ENCODE assay signal across 24 mouse cellular contexts in the genomic region with DNA sequence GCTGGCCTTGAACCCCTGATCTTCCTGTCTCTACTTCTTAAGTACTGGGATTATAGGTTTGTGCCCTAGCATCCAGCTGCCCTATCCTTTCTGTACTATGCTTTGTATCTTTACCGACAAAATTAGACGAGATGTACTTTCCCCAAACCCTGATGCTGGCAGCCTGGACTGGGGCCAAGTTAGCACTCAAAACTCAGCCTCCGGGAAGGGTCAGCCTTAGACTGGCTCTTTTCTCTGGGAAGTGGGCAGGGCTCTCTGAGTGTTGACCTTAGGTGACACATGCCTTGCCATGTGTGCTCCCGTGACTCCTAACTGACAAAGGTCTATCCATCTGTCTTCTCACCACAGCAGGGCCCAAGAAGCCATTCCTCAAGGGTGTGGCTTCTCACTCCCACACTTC. TPM values are rescaled to one million over a fixed set of nuclear protein-coding genes. Genes with fewer than 3 reads are reported as not detected.
DNase-seq lines count a peak whose midpoint lies in the region; ATAC-seq and TF ChIP-seq lines count a peak whose summit lies in the region.
"Had no signal": no experiment of that assay in that cellular context is flagged by ENCODE, and none has a peak within 500 bp of the region (broad histone marks: within the 10 kb centered on the region; RNA-seq: fewer than 3 reads in every experiment).

No protein-coding gene starts in this region.

- H3K4me1 ChIP-seq in heart, embryonic 11.5 days (ENCODE audit: control insufficient read depth, insufficient read depth, low read length), result peaks cover 9% of the 10 kb centered on the region
- 0 out of 2 replicates have a peak, but pooled peaks cover 4% of the 10 kb centered on the region for H3K4me1 ChIP-seq in kidney, embryonic 16.5 days (ENCODE audit: insufficient read depth, low read length)
- no peaks in the 10 kb centered on the region for H3K4me1 ChIP-seq in lung, postnatal 0 days (ENCODE audit: insufficient read depth, low read depth, low read length)
- H3K4me1 ChIP-seq: lung, embryonic 15.5 days had no signal

- no peak for TF ChIP-seq EP300 in lung, postnatal 0 days (IDR thresholded peaks at IDR 0.05)

- no peaks in the 10 kb centered on the region for H3K27me3 ChIP-seq in heart, embryonic 11.5 days (ENCODE audit: control insufficient read depth, insufficient read depth, low read length)
- no peaks in the 10 kb centered on the region for H3K27me3 ChIP-seq in kidney, embryonic 16.5 days (ENCODE audit: insufficient read depth, low read length)
- no peaks in the 10 kb centered on the region for H3K27me3 ChIP-seq in lung, postnatal 0 days (replicated peaks; ENCODE audit: insufficient read depth, low read length)
- H3K27me3 ChIP-seq: CH12.LX; embryonic facial prominence, embryonic 15.5 days; forebrain, embryonic 15.5 days; limb, embryonic 12.5 days; liver, embryonic 13.5 days; lung, embryonic 15.5 days; megakaryocyte, embryonic 14.5 days; midbrain, embryonic 13.5 days; Patski had no signal

- H3K9ac ChIP-seq in heart, embryonic 11.5 days (ENCODE audit: low read depth, low read length), result no peak overlapping the region
- no peak overlapping the region for H3K9ac ChIP-seq in kidney, embryonic 16.5 days (replicated peaks; ENCODE audit: low read length)
- H3K9ac ChIP-seq in lung, postnatal 0 days (replicated peaks; ENCODE audit: low read depth), result no peak overlapping the region
- H3K9ac ChIP-seq: embryonic facial prominence, embryonic 15.5 days; forebrain, embryonic 15.5 days; limb, embryonic 12.5 days; liver, embryonic 13.5 days; lung, embryonic 15.5 days; midbrain, embryonic 13.5 days had no signal

- TF ChIP-seq CTCF in lung, postnatal 0 days (IDR thresholded peaks at IDR 0.05), result no peak

- DNase-seq in heart, adult 11 months, result peak; percentile 81
- peak; percentile 56 to 67 for DNase-seq in kidney, postnatal 25 days
- DNase-seq in lung, postnatal 0 days (ENCODE audit: low spot score), result peak; percentile 17
- peak; percentile 46 for DNase-seq in lung, postnatal 36 days
- no peak for DNase-seq in spleen, postnatal 4 days (ENCODE audit: low spot score in 2 of 2)
- DNase-seq: adrenal gland, adult 2 months; cerebellum, adult 8-10 months; heart, postnatal 14 days; liver, embryonic 13.5 days had no signal

- ATAC-seq in heart, embryonic 11.5 days (replicated peaks; ENCODE audit: insufficient number of reproducible peaks, low FRiP score, low TSS enrichment), result no peak
- no peak for ATAC-seq in kidney, embryonic 16.5 days (ENCODE audit: low FRiP score, low TSS enrichment)
- ATAC-seq in lung, postnatal 0 days, result peak; percentile 43; the same call in 1 of the 2 replicates
- ATAC-seq: forebrain, embryonic 15.5 days; hindbrain, postnatal 0 days; intestine, embryonic 16.5 days; midbrain, embryonic 13.5 days; Patski had no signal

- no peak overlapping the region for H3K4me3 ChIP-seq in heart, embryonic 11.5 days (ENCODE audit: low read depth, low read length)
- no peak overlapping the region for H3K4me3 ChIP-seq in kidney, embryonic 16.5 days (ENCODE audit: low read length)
- H3K4me3 ChIP-seq in lung, postnatal 0 days (ENCODE audit: low read depth, low read length), result no peak overlapping the region
- H3K4me3 ChIP-seq: embryonic facial prominence, embryonic 15.5 days; forebrain, embryonic 15.5 days; heart, embryonic 10.5 days; limb, embryonic 12.5 days; liver, embryonic 13.5 days; lung, embryonic 15.5 days; megakaryocyte, embryonic 14.5 days; midbrain, embryonic 13.5 days had no signal

- H3K9me3 ChIP-seq in heart, embryonic 11.5 days (replicated peaks; ENCODE audit: control insufficient read depth, low read length), result no peaks in the 10 kb centered on the region
- H3K9me3 ChIP-seq in kidney, embryonic 16.5 days (ENCODE audit: low read length), result no peaks in the 10 kb centered on the region
- H3K9me3 ChIP-seq in lung, postnatal 0 days (ENCODE audit: low read length), result no peaks in the 10 kb centered on the region
- H3K9me3 ChIP-seq: embryonic facial prominence, embryonic 15.5 days; forebrain, embryonic 15.5 days; heart, embryonic 10.5 days; limb, embryonic 12.5 days; liver, embryonic 13.5 days; lung, embryonic 15.5 days; megakaryocyte, embryonic 14.5 days; midbrain, embryonic 13.5 days had no signal

- no peaks in the 10 kb centered on the region for H3K36me3 ChIP-seq in heart, embryonic 11.5 days (ENCODE audit: control insufficient read depth, insufficient read depth, low read length)
- H3K36me3 ChIP-seq in kidney, embryonic 16.5 days (ENCODE audit: insufficient read depth, low read length), result no peaks in the 10 kb centered on the region
- no peaks in the 10 kb centered on the region for H3K36me3 ChIP-seq in lung, postnatal 0 days (ENCODE audit: insufficient read depth, low read length)
- H3K36me3 ChIP-seq: embryonic facial prominence, embryonic 15.5 days; forebrain, embryonic 15.5 days; G1E; heart, embryonic 10.5 days; limb, embryonic 12.5 days; liver, embryonic 13.5 days; lung, embryonic 15.5 days; midbrain, embryonic 13.5 days had no signal

- 60% methylated on average over 4 of the region's 4 CpGs for WGBS in heart, embryonic 11.5 days (ENCODE audit: insufficient replicate concordance)
- WGBS in kidney, embryonic 16.5 days, result 59% methylated on average over 4 of the region's 4 CpGs
- WGBS in lung, postnatal 0 days, result 29% methylated on average over 4 of the region's 4 CpGs

- no peak overlapping the region for H3K4me2 ChIP-seq in heart, embryonic 11.5 days
- no peak overlapping the region for H3K4me2 ChIP-seq in kidney, embryonic 16.5 days (replicated peaks; ENCODE audit: low read depth, low read length)
- no peak overlapping the region for H3K4me2 ChIP-seq in lung, postnatal 0 days (replicated peaks; ENCODE audit: low read depth, low read length)
- H3K4me2 ChIP-seq: embryonic facial prominence, embryonic 15.5 days; forebrain, embryonic 15.5 days; limb, embryonic 12.5 days; liver, embryonic 13.5 days; lung, embryonic 15.5 days; midbrain, embryonic 13.5 days had no signal

- no peak overlapping the region for H3K27ac ChIP-seq in heart, embryonic 11.5 days (ENCODE audit: low read depth, low read length)
- no peak overlapping the region for H3K27ac ChIP-seq in kidney, embryonic 16.5 days (ENCODE audit: low read length)
- no peak overlapping the region for H3K27ac ChIP-seq in lung, postnatal 0 days (ENCODE audit: low read length)
- H3K27ac ChIP-seq: embryonic facial prominence, embryonic 15.5 days; forebrain, embryonic 15.5 days; heart, embryonic 10.5 days; hindbrain, postnatal 0 days; limb, embryonic 12.5 days; liver, embryonic 13.5 days; lung, embryonic 15.5 days; midbrain, embryonic 13.5 days; stomach, postnatal 0 days had no signal

RNA-seq across cellular contexts. Expression of gene Ehd3, which starts 16.8 kb away (rescaled TPM):
- 3.8 and 4.4 TPM in 2 replicates for polyA plus RNA-seq in heart, embryonic 11.5 days (2014; fragmentation: Nextera tagmentation; extraction: Ambion mirVana)
- 20.9 and 26.4 TPM in 2 replicates for polyA plus RNA-seq in kidney, embryonic 16.5 days (2015; fragmentation: Nextera tagmentation; extraction: Ambion mirVana)
- polyA plus RNA-seq in lung, postnatal 0 days (2015; fragmentation: Nextera tagmentation; extraction: Ambion mirVana), result 4.7 and 5.1 TPM in 2 replicates

Comparison
In these comparisons a context has a peak if more than half of its experiments do, and no peak if none do; other contexts are left out.
1. DNase-seq: peak in heart, adult 11 months (single experiment), kidney, postnatal 25 days (2 of 2), lung, postnatal 0 days (single experiment) and lung, postnatal 36 days (single experiment); none in spleen, postnatal 4 days (0 of 2).